Mouse (Mus musculus) layer of hippocampus, adult 8-10 months (tissue): ENCODE results near the gene Fam172a. TPM values are rescaled to one million over a fixed set of nuclear protein-coding genes. Genes with fewer than 3 reads are reported as not detected.

Experiments used
- DNase-seq, 2 experiments: peaks; one replicate each; pipeline ENCODE4 v3.0.0; 2022; ENCODE audit warnings: low spot score in 2 of 2
- total RNA-seq, 4 experiments: library from RNA; stranded (reverse); gene quantifications; 2 replicates each; pipeline ENCODE4 v1.2.4; 2022

The Fam172a gene
- total RNA-seq, 4 experiments from 2014 or later = 39.1 to 42.2 (median 41.0) TPM

GRCm38 (mm10) chr13:78178021-78178420, 476.2 kb downstream of the Fam172a start:
- DNase-seq = no peak

DNA sequence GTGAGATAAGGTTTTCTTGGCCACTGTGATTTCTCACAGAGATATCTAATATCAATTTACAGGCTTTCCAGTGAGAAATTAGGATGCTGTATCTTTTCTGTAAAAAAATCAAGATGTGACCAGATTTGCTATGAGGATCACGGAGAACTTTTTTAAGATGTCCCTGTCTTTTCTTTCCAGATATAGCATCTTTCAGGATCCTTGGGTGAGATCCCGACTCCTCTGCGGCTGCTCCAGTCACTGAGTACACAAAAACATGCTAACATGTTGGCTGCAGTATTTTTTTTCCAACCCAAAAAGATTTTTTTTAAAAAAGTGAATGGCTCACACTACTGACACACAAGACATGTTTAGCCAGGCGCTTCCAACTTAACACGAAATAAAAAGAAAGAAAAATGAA, 476.9 kb downstream of the Fam172a start:
- no peak for DNase-seq

DNA sequence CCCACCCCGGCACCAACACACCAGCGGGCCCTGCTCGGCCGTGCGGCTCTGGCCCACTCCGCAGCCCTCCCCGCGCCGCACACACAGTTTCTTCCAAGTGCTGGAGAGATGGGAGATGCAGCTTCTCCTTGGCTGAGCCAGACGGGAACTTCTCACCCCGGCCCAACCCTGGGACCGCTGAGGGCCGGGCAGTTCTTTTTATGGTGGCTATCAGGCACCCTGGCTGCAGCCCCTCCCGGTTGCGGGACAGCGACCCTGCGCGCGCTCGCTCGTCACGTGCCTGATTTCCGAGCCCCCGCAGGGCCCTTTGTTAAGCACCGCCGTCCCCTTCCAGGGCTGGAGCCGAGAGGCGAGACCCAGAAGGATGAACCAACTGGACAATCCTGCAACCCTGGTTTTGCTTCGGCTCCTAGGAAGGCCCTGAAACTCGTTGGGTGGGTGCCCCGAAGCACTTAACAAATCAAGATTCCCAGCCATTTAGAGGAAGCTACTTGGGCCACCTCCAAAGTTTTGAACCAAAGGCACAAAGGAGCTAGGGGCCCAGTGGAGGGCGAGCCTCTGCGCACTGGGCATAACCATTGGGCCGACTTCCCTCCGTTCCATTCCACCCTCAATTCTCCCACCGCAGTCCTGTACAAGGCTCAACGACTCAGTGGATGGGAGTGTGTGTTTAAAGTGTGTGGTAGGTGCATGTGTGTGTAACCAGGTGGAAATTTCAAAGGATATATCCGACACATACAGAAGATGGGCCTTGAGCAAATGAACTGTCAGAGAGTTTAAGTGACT, 477.7 kb downstream of the Fam172a start:
- no peak for DNase-seq

DNA sequence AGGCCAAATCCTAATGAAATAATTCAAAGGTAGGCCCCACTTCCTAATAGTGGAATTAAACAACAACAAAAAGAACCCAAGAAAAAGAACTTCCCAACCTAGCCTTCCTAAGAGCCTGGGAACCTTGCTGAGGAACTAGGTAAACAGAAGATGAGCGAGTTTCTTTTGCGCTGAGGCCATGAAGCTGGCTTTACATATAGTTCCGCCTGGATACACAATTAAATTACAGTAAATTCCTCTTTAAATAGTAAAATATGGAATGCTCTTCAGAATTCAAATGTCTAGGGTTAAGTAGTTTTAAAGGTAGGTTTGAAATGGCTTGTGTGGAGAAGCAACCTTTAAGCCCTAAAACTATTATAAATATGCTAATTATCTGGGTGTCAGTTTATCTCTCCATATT, 478.4 kb downstream of the Fam172a start:
- peak in 1 of 2 experiments; percentile 0 for DNase-seq

GRCm38 (mm10) chr13:78181071-78181929, 479.5 kb downstream of the Fam172a start:
- DNase-seq = peak in 1 of 2 experiments; percentile 61

GRCm38 (mm10) chr13:78181930-78182558, 480.2 kb downstream of the Fam172a start:
- no peak for DNase-seq

- DNase-seq = no peak
Measured at GRCm38 (mm10) chr13:78183004-78183403, 481.2 kb downstream of the Fam172a start.

DNA sequence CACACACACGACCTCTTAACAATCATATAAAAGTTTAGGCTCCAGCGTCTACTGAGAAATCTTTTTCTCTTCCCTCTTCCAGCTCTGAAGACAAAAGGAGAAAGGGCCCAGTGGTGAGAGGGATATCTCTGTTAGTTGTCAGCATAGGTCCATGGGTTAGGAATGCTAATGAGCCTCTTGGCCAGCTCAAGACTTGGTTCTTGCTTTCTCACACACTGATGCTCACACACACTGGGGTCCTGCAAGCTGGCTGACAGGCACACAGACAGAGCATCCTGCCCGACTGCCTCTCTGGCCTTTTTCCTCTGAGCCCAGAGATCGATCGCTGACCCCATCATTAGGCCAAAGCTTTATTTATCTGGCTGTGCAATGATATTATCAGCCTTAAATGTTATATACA, 482.2 kb downstream of the Fam172a start:
- no peak for DNase-seq

DNA sequence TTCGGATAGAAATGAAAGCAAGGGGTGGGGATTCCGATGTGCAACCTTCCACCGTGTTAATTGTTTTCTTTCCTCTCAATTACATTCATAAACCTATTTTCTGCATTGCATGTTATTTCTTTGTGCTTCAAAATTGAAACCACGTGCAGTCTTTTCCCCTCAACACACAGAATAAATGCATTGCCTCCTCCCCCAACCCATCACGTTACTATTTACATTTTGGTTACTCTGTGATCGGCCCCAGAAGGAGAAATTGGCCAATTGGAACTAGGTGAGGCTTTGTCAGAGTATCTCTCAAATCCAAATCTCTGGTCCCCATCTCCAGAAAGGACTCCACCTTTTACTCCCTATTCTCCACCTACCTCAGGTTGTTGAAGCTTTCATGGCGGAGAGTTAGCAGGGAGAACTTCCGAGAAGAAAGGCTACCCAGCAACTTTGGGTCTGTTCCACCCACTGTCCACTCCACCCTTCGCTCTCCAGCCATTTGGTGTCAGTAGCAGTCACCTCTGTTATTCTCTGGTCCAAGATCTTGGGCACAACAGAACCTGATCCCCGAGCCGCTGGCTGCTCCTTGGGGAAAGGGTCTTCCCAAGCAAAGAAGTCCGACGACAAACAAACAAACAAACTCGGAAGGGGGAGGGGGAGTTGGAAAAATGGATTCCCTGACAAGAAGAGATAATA, 483.1 kb downstream of the Fam172a start:
- no peak for DNase-seq

DNA sequence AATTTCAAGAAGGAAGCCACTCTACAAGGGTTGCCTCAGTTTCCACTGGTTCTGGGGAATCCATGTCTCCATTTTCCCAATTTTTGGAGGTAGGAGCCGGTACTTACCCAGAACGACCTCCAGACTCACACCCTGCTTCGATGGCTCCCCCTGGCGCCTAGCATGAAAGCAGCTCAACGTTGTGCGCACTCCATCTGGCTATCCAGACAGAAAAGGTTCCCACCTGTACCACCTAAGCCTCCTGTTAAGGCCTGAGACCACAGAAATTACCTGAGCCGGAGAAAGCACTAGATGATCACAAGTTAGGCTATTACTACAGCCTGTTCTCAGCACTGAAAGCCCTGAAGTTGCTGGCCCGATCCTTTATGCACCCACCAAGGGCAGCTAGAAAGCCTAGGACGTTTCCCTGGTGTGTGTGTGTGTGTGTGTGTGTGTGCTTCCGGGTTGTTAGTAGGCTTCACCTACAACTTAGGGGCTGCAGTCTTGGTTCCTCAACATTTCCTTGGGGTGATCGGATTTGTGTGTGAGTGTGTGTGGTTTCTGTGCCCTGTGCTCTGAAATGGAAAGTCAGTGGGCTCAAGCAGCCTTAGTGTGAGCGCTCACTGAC, 484.6 kb downstream of the Fam172a start:
- DNase-seq = no peak

DNA sequence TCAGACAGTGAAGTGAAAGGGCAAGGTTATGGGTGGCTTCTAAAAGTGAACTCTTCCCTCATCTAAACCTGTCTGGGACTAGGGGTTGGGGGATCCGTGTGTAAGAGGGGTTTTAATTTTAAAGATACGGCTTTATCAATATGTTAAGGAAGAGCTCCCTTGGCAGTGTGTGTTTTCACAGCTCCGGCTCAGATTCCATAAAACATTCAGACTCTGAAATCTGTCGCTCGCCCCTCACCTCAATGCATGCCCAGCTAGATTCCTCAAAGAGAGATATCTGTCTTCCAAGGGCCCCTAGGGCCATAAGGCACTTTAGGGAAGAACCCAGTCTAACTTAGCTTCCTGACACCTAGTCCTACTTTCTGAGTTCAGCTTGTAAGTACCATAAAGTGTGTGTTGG, 486.0 kb downstream of the Fam172a start:
- no peak for DNase-seq

DNA sequence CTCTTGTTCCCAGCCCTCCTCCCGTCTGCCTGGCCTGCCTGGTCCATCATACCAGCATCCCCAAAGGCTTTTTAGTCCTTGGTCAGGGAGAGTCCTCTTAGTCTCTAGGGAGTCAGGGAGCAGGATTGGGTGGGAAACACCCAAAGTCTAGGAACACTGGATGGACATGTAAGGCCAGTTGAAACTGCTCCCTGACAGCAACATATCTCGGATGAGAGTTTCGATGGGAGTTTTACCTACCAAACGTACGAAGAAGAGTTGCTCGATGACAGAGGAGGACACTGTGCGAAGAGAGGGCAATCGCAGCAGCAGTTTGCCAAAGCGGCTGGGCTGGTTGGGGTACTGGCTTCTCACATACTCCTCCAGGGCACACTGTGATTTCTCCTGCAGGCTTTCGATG, 487.8 kb downstream of the Fam172a start:
- DNase-seq = no peak

DNA sequence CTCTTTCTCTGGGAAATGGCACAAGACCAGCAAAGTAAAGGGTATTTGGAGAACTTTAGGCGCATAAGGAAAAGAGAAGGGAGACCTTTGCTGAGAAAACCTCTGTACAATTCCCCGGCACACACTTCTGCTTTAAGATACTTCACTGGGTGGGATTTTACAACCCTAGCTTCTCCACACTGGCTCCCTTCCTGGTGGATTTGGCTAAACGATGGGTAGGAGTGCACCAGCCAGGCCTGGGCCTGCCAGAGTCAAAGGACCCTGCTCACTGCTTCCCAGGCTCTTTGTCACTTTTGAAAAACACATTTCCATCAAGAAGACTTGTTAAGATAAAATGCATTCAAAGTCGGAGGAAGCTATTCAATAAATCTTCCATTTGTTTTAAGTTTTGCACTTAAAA, 491.4 kb downstream of the Fam172a start:
- DNase-seq = peak in 1 of 2 experiments; percentile 27

DNA sequence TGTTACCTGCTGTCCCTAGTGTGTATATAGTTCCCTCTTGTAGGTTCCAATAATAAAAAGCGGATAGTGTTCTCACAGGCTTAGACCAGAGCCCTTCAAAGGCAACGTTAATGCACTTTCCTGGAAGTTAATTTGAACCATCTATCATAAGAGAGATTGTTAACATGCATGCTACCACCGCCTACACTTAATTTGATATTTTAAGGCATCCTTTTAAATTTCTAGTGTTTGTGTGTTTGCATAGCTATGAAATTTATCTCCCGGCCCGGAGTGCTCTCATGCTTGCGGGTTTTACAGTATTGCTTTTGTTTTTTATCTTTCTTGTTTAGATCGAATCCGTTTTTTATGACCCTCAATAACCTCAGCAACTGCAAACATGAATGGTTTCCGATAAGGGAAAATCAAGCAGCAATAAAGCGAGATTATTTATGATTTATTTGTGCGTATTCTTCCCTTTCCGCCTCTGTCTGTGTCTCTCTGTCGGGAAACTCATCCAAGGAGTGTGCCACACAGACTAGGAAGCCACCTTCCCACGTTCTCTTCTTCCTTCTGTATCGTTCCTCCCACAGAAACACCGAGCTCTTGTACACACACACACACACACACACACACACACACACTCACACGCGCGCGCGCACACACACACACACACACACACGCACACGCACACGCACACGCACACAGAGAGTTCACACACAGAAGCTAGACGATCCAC, 492.5 kb downstream of the Fam172a start:
- DNase-seq = no peak

- DNase-seq = no peak
Measured at GRCm38 (mm10) chr13:78194850-78195600, 493.2 kb downstream of the Fam172a start.

DNA sequence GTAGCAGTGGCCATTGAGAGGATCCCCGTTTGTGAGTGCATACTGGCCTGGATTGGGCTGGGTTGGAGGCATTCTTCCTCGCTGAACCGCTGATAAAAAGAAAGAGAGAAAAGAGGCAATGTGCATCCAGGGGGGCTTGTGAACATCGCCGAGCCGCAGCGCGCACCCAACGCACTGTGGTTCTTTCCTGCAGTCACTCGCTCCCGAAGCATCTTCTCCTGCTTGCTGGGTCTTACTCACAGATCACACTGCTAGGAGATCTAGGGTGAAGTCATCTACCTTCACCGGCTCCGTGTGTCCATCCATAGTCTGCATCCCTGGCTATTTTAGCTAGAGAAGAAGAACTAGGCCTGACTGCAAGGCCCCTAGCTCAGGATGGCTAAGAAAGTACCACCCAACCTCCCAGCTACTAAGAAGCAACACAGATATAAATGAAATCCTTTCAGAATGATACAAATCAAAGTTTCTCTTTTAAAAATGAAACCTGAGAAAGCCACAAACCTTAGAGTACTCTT, 493.8 kb downstream of the Fam172a start:
- DNase-seq = peak in 1 of 2 experiments; percentile 6

DNA sequence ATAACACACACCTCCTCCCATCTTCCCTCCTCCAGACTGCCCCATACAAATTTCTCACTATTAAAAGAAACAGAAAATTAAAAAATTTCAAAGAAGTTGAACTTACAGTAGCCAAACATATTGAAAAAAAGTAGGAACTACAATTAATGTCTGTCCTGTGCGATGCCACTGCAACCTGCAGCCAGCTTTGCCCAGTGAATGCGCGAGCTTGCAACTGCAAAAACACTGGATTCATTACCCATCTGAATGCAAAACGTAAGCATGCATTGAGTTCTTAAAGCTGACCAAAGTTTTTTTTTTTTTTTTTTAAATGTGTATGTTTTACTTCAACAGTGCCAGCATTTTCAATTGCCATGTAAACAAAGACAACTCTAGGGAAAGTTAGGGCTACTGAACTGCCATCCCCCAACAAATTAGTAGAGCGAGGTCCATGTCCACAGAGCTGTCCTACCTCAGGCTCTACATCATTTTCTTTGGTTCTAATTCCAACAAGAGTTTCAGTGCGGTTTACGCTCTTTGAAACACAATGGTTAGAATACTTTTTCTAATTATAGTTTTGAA, 494.5 kb downstream of the Fam172a start:
- DNase-seq = peak in 1 of 2 experiments; percentile 2

DNA sequence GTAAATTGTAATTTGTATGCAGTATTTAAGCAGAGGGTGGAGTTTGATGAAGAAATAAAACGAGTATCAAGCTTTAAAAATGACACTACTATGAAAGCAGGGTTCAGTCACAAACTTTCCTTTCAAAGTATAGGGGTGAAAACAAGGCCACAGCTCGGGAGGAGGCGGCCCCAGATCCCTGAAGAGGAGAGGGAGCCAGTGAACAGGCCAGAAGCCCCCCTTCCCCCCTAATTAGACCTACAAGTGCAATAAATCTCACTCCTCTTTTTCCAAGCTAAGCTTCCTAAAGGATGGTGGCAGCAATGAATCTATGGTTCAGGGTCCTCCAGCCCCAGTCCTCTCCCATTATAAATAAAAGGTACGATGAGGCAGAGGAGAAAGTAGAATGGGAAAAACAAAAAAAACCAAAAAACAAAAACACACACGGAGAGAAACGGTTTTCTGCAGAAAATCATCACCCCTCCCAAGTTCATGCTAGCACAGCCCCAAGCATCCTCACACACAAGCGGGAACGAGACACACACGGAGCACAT, 495.5 kb downstream of the Fam172a start:
- peak in 1 of 2 experiments; percentile 4 for DNase-seq
